Mouse (Mus musculus) midbrain, embryonic 16.5 days (tissue): Measurements from ENCODE around the gene Susd6. TPM values are rescaled to one million over a fixed set of nuclear protein-coding genes. Genes with fewer than 3 reads are reported as not detected.

Source experiments
- ATAC-seq: fragments of 200-750 bp; cut with Nextera tagmentation; 2 replicates; pipeline ENCODE4 v1.8.0; 2017; ENCODE audit warnings: moderate TSS enrichment
- H3K27ac ChIP-seq: fragments of 300-500 bp; sonication (generic); 2 replicates; pipeline ENCODE4 v1.5.1; 2014; ENCODE audit warnings: mild to moderate bottlenecking, low read length, mixed read lengths
- H3K27me3 ChIP-seq: fragments of 300-500 bp; sonication (generic); 2 replicates; pipeline ENCODE4 v1.6.1; 2014; ENCODE audit warnings: low read depth, low read length, mixed read lengths; ENCODE audit not compliant: control insufficient read depth, insufficient read depth
- H3K36me3 ChIP-seq: fragments of 300-500 bp; sonication (generic); 2 replicates; pipeline ENCODE4 v1.6.1; 2014; ENCODE audit warnings: mild to moderate bottlenecking, low read length, moderate library complexity, mixed read lengths; ENCODE audit not compliant: control insufficient read depth, insufficient read depth
- H3K4me1 ChIP-seq: fragments of 300-500 bp; sonication (generic); 2 replicates; pipeline ENCODE4 v1.6.1; 2014; ENCODE audit warnings: mild to moderate bottlenecking, low read length, mixed read lengths; ENCODE audit not compliant: control insufficient read depth, insufficient read depth
- H3K4me2 ChIP-seq: fragments of 300-500 bp; sonication (generic); 2 replicates; pipeline ENCODE4 v1.6.1; 2014; ENCODE audit warnings: mild to moderate bottlenecking, low read length, mixed read lengths
- H3K4me3 ChIP-seq: fragments of 300-500 bp; sonication (generic); 2 replicates; pipeline ENCODE4 v1.5.1; 2014; ENCODE audit warnings: low read depth, mild to moderate bottlenecking, low read length, moderate library complexity, mixed read lengths
- H3K9ac ChIP-seq: fragments of 300-500 bp; sonication (generic); 2 replicates; pipeline ENCODE4 v1.6.1; 2014; ENCODE audit warnings: low read depth, low read length, mixed read lengths
- H3K9me3 ChIP-seq: fragments of 300-500 bp; sonication (generic); replicated peaks from 2 replicates; pipeline ENCODE4 v1.6.1; 2014; ENCODE audit warnings: mild to moderate bottlenecking, low read length, mixed read lengths; ENCODE audit not compliant: control insufficient read depth, poor library complexity, severe bottlenecking
- WGBS: fragments of 180-500 bp; shearing (Covaris S2); extraction: QIAGEN DNeasy Blood & Tissue Kit; methylation state at CpG from one replicate; pipeline ENCODE4 v1.1.7; 2014; 5-methylcytosine and 5-hydroxymethylcytosine counted together
- polyA plus RNA-seq: library from polyadenylated mRNA; unstranded; fragments of >200 nt; fragmentation: Nextera tagmentation; extraction: Ambion mirVana; gene quantifications from 2 replicates; pipeline ENCODE4 v1.2.1, GENCODE M21; 2015

Gene Susd6
- polyA plus RNA-seq, 1 experiment from 2014 or later = 10.4 TPM

DNA sequence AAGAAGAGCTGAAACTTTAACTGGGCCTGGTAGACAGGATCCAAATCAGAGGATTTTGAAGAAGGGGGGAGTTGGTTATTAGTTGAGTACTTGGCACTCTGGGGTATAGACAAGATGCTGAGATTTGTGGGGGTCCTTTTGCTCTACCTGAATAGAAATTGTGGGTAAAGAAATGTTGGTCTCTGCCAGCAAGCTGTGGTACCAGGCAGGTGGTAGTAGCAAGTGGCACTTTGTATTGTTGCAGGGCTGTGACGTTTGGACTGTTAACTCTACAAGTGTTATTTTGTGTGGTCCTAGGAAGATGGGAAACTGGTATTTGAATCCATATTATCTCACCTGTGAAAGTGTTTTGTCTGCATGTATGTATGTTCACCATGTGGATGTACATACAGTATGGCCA is 55.6 kb downstream of the Susd6 start:
- ATAC-seq = no peak
- WGBS = 87% methylated on average over 1 of the region's 1 CpGs
- H3K4me2 ChIP-seq = no peak overlapping the region
- no peaks in the 10 kb centered on the region for H3K27me3 ChIP-seq
- H3K9ac ChIP-seq = no peak overlapping the region
- H3K36me3 ChIP-seq = no peaks in the 10 kb centered on the region
- H3K4me3 ChIP-seq = no peak overlapping the region
- no peaks in the 10 kb centered on the region for H3K9me3 ChIP-seq
- no peaks in the 10 kb centered on the region; the same call in 1 of the 2 replicates for H3K4me1 ChIP-seq
- no peak overlapping the region for H3K27ac ChIP-seq

DNA sequence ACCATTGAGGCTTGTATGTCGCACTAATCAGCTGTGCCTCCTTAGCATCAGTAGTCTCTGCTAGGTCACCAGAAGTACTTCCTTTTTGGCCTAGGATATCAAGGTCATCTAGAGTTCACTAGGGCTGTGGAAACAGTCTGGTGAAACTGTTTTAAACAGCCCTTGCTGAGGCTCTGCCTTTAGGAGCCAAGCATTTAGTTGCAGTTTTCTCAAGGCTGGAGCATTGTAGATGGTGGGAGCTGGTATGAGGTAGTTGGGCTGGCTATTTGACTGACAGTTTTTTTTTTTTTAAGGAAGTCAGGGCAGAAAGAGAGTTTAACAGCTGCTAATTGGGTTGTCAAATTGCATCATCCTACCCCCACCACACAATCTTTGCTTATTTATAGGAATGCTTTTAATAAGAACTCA is 56.6 kb downstream of the Susd6 start:
- H3K27me3 ChIP-seq = no peaks in the 10 kb centered on the region
- H3K9me3 ChIP-seq = no peaks in the 10 kb centered on the region
- no peak overlapping the region for H3K9ac ChIP-seq
- H3K4me1 ChIP-seq = no peaks in the 10 kb centered on the region; the same call in 1 of the 2 replicates
- no peak overlapping the region for H3K4me2 ChIP-seq
- H3K27ac ChIP-seq = no peak overlapping the region
- no peak overlapping the region for H3K4me3 ChIP-seq
- no peak for ATAC-seq
- 86% methylated on average over 1 of the region's 1 CpGs for WGBS
- no peaks in the 10 kb centered on the region for H3K36me3 ChIP-seq

DNA sequence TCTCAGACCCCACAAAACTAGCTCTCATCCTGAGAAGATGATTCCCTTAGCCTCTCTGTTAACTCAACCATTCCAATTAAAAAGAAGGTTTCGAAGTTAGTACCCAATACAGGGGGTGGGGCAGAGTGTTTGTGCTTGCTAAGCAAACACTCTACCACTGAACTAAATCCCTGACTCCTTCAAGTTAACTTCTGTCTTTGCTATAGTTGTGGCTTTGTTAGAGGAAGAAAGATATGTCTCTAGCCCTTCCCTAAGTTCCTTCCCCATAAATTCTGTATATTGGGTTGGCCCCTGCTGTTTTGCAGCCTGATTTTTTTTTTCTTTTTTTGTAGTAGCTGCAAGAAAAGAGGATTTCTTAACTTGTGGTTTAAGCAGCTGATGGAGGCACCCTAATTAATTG is 61.7 kb downstream of the Susd6 start:
- H3K27me3 ChIP-seq = no peaks in the 10 kb centered on the region
- H3K4me1 ChIP-seq = 0 out of 2 replicates have a peak, but pooled peaks cover 3% of the 10 kb centered on the region
- no peak overlapping the region for H3K4me3 ChIP-seq
- ATAC-seq = no peak
- H3K9me3 ChIP-seq = no peaks in the 10 kb centered on the region
- no peak overlapping the region for H3K4me2 ChIP-seq
- H3K9ac ChIP-seq = no peak overlapping the region
- H3K27ac ChIP-seq = no peak overlapping the region
- H3K36me3 ChIP-seq = no peaks in the 10 kb centered on the region
- WGBS = 81% methylated on average over 1 of the region's 1 CpGs

DNA sequence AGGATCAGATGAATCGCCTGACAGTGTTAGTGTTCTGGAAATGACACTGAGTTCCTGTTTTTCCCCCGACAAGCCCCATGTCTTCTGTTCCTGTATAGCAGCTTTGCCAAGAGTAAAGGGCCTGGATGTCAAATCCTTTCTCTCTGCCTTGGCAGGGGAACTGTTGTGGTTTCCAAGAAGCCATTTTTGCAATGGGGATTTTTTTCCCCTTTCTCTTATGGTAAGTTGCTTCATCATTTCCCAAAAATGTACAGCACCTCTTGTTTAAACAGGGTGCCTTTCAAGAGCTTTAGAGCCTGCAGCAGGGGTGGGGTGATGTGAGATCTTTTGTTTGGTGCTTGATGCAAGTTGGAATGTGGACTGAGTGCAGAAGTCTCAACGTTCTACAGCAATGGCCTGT is 63.4 kb downstream of the Susd6 start:
- no peak for ATAC-seq
- Histone ChIP-seq H3K4me1 (peaks cover 13% of the 10 kb centered on the region), H3K36me3 (no peaks in the 10 kb centered on the region), H3K27me3 (no peaks in the 10 kb centered on the region), H3K9ac (no peak overlapping the region), H3K27ac (no peak overlapping the region), H3K4me3 (no peak overlapping the region), H3K9me3 (no peaks in the 10 kb centered on the region), H3K4me2 (no peak overlapping the region)
- 58% methylated on average over 3 of the region's 3 CpGs for WGBS

DNA sequence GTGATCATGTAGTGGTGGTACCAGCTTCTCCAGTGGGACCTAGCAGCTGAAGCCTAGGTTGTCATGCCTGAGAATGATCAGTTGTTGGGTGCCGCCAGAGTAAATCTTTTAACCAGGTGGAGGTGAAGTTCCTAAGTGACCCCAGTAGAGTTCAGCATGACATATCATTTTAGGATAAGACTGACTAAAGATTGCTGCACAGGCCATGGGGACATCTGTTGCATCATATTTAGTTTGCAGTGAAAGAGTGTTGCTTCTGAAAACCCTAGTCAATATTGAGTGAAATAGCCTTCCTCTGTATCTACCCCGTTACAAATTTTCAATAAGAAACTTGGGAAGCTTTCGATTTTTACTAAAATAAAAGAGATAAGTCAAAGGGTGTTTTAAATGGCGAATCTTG is 64.4 kb downstream of the Susd6 start:
- H3K9me3 ChIP-seq = no peaks in the 10 kb centered on the region
- no peaks in the 10 kb centered on the region for H3K27me3 ChIP-seq
- no peak for ATAC-seq
- peaks cover 13% of the 10 kb centered on the region for H3K4me1 ChIP-seq
- no peak overlapping the region for H3K4me3 ChIP-seq
- no peaks in the 10 kb centered on the region for H3K36me3 ChIP-seq
- H3K27ac ChIP-seq = no peak overlapping the region
- H3K4me2 ChIP-seq = no peak overlapping the region
- 95% methylated on average over 4 of the region's 4 CpGs for WGBS
- H3K9ac ChIP-seq = no peak overlapping the region

DNA sequence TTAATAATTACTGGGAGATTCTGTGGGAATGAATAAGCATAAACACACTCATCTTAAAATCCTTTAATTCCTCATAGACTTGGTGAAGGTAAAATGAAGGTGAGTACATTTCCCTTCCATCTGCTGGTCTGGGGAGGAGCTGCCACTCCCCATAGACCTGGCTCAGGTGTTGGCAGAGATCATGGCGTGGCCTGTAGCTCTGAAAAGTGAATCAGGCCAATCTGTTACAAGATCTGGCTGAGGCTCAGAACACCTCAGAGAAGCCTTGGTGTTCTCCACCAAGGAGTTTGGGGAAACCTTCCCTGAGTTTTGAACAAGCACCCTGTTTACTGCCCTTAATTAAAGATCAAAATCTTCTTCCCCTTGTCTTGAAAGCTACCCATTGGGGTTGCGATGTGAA is 64.8 kb downstream of the Susd6 start:
- WGBS = 81% methylated on average over 2 of the region's 2 CpGs
- Histone ChIP-seq H3K4me3 (no peak overlapping the region), H3K4me1 (peaks cover 13% of the 10 kb centered on the region), H3K9me3 (no peaks in the 10 kb centered on the region), H3K4me2 (no peak overlapping the region), H3K9ac (no peak overlapping the region), H3K36me3 (no peaks in the 10 kb centered on the region), H3K27ac (no peak overlapping the region), H3K27me3 (no peaks in the 10 kb centered on the region)
- no peak for ATAC-seq

DNA sequence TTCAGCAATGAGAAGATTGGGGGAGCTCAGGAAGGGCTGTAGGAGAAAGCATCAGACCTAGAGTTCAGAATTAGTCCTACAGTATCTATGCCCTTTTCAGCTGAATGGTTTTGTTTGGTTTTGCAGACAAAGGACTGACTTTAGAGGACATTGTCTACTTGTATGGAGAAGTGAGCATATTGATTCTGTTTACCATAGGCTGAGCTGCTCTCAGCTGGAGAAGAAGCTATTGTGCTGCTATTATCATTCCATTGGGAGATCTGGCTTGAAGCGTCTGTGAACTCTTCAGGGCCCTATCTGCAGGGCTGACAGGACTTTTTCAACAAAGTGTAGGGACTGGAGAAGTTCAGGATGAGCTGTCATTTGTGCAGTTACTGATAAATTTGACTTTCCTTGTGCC is 65.3 kb downstream of the Susd6 start:
- no peak for ATAC-seq
- WGBS = 16% methylated on average over 1 of the region's 1 CpGs
- no peak overlapping the region for H3K9ac ChIP-seq
- no peaks in the 10 kb centered on the region for H3K27me3 ChIP-seq
- no peak overlapping the region for H3K4me2 ChIP-seq
- H3K36me3 ChIP-seq = no peaks in the 10 kb centered on the region
- H3K4me1 ChIP-seq = peaks cover 13% of the 10 kb centered on the region
- H3K27ac ChIP-seq = no peak overlapping the region
- H3K4me3 ChIP-seq = no peak overlapping the region
- no peaks in the 10 kb centered on the region for H3K9me3 ChIP-seq

DNA sequence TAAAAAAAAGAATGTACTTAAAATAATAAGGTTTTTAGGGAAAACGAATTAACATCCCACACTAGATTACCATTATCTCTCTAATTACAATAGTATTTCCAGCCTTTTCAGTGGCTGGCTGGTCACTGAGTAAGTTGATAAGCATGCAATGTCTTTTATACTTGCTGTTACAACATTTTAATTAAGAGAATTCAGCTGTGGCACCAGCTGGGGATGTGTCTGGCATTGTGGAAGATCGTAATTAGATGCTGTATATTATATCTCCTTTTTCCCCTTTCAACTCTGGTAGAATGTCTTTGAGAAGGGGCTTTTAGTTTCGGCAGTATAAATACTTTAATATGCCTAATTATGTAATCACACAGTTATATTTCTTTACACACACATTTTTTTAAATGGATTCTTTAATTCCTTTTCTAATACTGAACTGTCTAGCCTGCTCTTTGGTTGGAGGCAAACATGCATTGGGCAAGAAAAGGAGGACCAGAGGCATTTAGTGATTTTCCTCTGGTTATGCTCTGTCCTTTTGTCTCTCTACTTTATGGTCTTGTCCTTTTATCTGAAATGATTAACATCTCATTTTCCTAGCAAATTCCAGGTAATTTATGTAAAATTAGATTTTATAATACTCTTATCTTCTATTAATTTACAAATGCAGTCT is 67.5 kb downstream of the Susd6 start:
- H3K4me3 ChIP-seq = no peak overlapping the region
- no peak overlapping the region for H3K4me2 ChIP-seq
- no peaks in the 10 kb centered on the region for H3K9me3 ChIP-seq
- WGBS = 26% methylated on average over 3 of the region's 3 CpGs
- no peak overlapping the region for H3K27ac ChIP-seq
- no peaks in the 10 kb centered on the region for H3K27me3 ChIP-seq
- no peak for ATAC-seq
- H3K4me1 ChIP-seq = peaks cover 13% of the 10 kb centered on the region
- no peak overlapping the region for H3K9ac ChIP-seq
- no peaks in the 10 kb centered on the region for H3K36me3 ChIP-seq

DNA sequence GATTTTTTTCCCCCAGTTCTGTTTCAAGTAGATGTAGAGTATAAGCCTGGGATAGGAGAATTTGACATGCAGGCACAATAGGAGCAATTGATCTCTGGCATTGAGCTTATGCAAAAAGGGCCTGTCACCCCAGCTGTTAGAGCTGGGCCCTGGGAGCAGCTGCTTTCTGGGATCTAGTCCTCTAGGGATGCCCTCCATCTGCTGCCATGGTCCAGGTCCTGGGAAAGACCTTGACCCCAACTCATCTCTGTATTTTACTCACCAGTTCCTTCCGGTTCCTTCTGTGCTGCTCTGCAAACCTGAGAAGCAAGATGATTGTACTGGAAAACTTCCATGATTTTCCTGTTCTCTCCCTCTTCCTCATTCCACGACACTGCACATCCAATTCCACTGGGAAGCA is 68.0 kb downstream of the Susd6 start:
- H3K36me3 ChIP-seq = no peaks in the 10 kb centered on the region
- H3K4me2 ChIP-seq = no peak overlapping the region
- H3K4me1 ChIP-seq = peaks cover 13% of the 10 kb centered on the region
- WGBS = 35% methylated on average over 2 of the region's 2 CpGs
- no peak for ATAC-seq
- H3K4me3 ChIP-seq = no peak overlapping the region
- H3K27me3 ChIP-seq = no peaks in the 10 kb centered on the region
- no peak overlapping the region for H3K27ac ChIP-seq
- no peak overlapping the region for H3K9ac ChIP-seq
- H3K9me3 ChIP-seq = no peaks in the 10 kb centered on the region
